Mouse (Mus musculus): ENCODE data around the gene Gdpd2. TPM values are rescaled to one million over a fixed set of nuclear protein-coding genes. Genes with fewer than 3 reads are reported as not detected.

The Gdpd2 gene
- polyA plus RNA-seq, 1 experiment from 2014 or later = 7.8 TPM

DNA sequence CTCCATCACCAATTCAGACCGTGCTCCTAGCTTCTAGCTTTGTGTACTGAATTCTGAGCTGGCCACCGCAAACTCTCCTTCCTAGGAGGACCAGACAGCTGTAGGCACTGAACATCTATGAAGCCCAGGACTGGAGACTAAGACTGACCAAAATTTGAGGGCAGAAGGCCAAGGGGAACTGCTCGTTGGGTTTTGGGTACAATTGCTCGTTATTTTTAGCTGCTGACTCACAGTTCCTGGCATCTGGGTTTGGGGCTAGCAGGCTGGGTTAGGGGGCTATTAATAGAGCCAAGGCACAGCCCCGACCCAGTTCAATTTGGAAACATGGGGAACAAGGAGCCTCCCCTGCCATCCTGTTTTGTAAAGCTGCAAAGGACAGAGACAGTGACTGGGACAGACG is 11.1 kb downstream of the Gdpd2 start:
- Histone ChIP-seq H3K4me3 (replicated peaks) (no peak overlapping the region), H3K36me3 (no peaks in the 10 kb centered on the region), H3K4me1 (no peaks in the 10 kb centered on the region), H3K9ac (no peak overlapping the region), H3K27me3 (replicated peaks) (no peaks in the 10 kb centered on the region), H3K27ac (no peak overlapping the region), H3K9me3 (no peaks in the 10 kb centered on the region), H3K4me2 (no peak overlapping the region)
- no peak for ATAC-seq (ENCODE audit: insufficient read depth, low FRiP score, low read depth)
- 63% methylated on average over 6 of the region's 6 CpGs for WGBS

DNA sequence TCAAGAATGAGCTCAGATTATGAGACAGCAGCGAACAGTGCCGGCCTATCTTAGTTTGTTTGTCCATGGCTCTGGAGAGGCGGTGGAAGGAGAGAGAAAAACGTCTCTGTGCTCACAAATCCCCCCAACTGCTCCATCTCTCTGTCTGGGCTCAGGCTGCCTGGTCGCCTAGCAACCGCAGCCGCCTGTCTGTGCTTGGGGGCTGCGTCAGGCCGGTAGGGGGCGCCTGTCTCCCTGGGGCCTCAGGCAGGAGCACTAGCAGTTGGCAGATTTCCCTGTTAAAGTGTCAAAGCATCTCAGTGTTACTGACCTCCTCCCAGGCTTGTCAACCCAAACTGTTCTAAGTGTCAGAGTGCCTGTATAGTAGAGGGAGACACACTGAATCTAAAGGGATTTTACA is 12.3 kb downstream of the Gdpd2 start:
- no peak for ATAC-seq (ENCODE audit: insufficient read depth, low FRiP score, low read depth)
- WGBS = 11% methylated on average over 10 of the region's 10 CpGs
- H3K4me1 ChIP-seq = no peaks in the 10 kb centered on the region

DNA sequence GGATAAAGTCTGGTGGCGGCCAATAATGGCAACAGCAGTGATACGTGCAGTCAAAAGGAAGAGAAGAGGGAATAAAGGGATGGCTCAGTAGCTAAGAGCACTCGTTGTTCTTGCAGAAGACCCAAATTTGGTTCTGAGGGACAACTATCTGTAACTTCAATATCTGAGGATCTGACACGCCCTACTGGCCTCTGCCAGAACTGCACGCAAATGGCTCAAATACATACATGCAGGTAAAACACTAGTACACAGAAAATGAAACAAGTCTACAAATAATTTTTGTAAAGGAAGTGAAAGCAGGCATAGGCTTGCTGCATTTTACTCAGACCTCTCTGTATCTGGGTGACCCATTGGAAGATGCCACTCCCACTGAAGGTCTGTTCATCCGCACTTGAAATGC is 36.2 kb downstream of the Gdpd2 start:
- peaks cover 7% of the 10 kb centered on the region; the same call in 1 of the 2 replicates for H3K27me3 ChIP-seq (replicated peaks)
- no peak overlapping the region for H3K4me2 ChIP-seq
- ATAC-seq (ENCODE audit: insufficient read depth, low FRiP score, low read depth) = no peak
- no peaks in the 10 kb centered on the region for H3K36me3 ChIP-seq
- H3K4me3 ChIP-seq (replicated peaks) = no peak overlapping the region
- H3K9me3 ChIP-seq = no peaks in the 10 kb centered on the region
- 80% methylated on average over 6 of the region's 6 CpGs for WGBS
- H3K9ac ChIP-seq = no peak overlapping the region
- H3K27ac ChIP-seq = no peak overlapping the region
- no peaks in the 10 kb centered on the region for H3K4me1 ChIP-seq

More for the DNA sequence above, 12.3 kb downstream of the Gdpd2 start:
- Histone ChIP-seq H3K4me3 (replicated peaks) (no peak overlapping the region), H3K4me2 (no peak overlapping the region), H3K9me3 (no peaks in the 10 kb centered on the region), H3K36me3 (no peaks in the 10 kb centered on the region), H3K27me3 (replicated peaks) (no peaks in the 10 kb centered on the region), H3K9ac (no peak overlapping the region), H3K27ac (no peak overlapping the region)

DNA sequence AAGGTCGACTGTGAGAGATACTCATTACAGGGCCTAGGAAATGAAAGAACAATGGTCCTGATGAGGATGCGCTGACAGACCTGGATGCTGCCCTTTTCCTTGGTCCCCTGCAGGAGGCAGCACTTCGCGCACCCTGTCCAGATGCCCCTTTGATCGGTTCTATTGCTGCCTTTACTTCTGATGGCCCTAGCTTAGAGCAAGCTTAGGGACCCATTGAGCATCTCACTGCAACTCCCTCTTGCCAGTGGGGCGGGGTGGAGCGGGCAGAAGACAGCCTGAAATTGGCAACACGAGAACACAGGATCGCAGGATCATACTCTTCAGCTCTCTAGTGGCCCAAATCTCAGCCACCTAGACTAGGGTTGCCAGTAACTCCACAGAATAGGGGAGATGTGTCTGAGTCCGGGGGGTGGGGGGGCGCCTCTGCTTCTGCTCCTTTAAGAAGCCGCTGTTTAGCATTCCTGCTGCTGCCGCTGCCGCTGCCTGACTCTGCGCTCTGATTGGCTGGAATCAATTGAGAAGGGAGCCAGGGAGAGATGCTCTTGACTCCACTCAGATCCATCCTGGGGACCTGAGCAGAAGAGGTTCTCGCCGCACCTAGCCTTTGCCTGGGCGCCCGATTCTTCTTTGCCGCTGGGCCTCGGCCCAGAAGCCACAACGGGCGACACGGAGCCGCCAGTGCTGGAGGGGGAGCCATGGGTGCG is 37.7 kb downstream of the Gdpd2 start, which contains the start of gene Dlg3:
Dlg3 (plus strand) TSS at position 542 of the 704 bp plus-strand sequence.
- no peak within 1 kb of the TSS for H3K9ac ChIP-seq
- no peaks in the 10 kb centered on the region for H3K36me3 ChIP-seq
- no peaks in the 10 kb centered on the region for H3K9me3 ChIP-seq
- H3K4me1 ChIP-seq = no peaks in the 10 kb centered on the region
- peaks cover 7% of the 10 kb centered on the region; the same call in 1 of the 2 replicates for H3K27me3 ChIP-seq (replicated peaks)
- no peak; the same call in 1 of the 2 replicates for ATAC-seq (ENCODE audit: insufficient read depth, low FRiP score, low read depth)
- H3K27ac ChIP-seq = no peak within 1 kb of the TSS
- H3K4me3 ChIP-seq (replicated peaks) = peak within 1 kb of the TSS; percentile 37
- peak within 1 kb of the TSS; percentile 86 for H3K4me2 ChIP-seq
- 20% methylated on average over 25 of the region's 26 CpGs for WGBS

DNA sequence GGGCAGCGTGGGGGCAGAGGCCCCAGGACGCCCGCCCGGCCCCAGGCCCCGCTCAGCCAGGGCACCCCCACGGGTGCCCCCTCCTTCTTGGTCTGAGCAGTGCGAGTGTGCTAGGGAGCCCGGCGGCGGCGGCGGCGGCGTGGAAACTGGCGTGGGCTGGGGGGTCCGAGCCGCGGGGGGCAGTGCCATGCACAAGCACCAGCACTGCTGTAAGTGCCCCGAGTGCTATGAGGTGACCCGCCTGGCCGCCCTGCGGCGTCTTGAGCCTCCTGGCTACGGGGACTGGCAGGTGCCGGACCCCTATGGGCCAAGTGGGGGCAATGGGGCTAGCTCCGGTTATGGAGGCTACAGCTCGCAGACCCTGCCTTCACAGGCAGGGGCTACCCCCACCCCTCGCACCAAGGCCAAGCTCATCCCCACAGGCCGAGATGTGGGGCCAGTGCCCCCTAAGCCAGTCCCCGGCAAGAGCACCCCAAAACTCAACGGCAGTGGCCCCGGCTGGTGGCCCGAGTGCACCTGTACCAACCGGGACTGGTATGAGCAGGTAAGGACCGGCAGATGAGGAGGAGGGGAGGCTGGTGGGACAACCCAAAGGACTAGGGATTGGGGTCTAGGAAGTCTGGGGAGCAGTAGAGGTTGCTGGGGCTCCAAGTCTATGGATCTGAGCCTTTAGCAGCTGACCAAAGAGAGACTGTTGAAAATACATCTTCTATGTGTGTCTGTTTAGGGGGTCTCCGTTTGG is 38.4 kb downstream of the Gdpd2 start:
- no peak for ATAC-seq (ENCODE audit: insufficient read depth, low FRiP score, low read depth)
- Histone ChIP-seq H3K4me3 (replicated peaks) (peak overlapping the region; percentile 37), H3K36me3 (no peaks in the 10 kb centered on the region), H3K4me2 (peak overlapping the region; percentile 86), H3K9me3 (no peaks in the 10 kb centered on the region), H3K27me3 (replicated peaks) (peaks cover 7% of the 10 kb centered on the region; the same call in 1 of the 2 replicates), H3K4me1 (no peaks in the 10 kb centered on the region), H3K9ac (no peak overlapping the region), H3K27ac (no peak overlapping the region)
- 39% methylated on average over 26 of the region's 36 CpGs for WGBS

DNA sequence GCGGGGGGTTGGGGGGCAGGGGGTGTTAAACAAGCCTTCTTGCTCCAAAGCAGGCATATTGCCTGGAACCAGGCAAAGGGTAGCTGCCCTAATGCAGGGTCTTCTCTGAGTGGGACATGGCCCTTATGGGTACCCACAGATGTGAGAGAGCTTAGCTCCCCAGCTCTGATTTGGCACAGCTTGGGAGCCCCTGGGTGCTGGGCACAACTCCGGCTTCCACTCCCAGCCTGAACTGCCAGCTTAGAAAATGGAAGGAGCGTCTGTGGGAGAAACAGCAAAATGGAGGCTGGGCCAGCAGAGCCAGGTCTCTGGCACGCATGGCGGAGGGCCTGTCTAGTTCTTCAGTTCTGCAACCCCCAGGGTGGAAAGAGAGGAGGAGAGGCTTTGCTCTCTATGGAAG is 39.6 kb downstream of the Gdpd2 start:
- H3K4me3 ChIP-seq (replicated peaks) = no peak overlapping the region
- no peak overlapping the region for H3K9ac ChIP-seq
- no peaks in the 10 kb centered on the region for H3K4me1 ChIP-seq
- ATAC-seq (ENCODE audit: insufficient read depth, low FRiP score, low read depth) = no peak
- H3K9me3 ChIP-seq = no peaks in the 10 kb centered on the region
- H3K27me3 ChIP-seq (replicated peaks) = peaks cover 7% of the 10 kb centered on the region; the same call in 1 of the 2 replicates
- no peak overlapping the region for H3K27ac ChIP-seq
- H3K4me2 ChIP-seq = no peak overlapping the region
- H3K36me3 ChIP-seq = no peaks in the 10 kb centered on the region
- WGBS = 86% methylated on average over 5 of the region's 5 CpGs

DNA sequence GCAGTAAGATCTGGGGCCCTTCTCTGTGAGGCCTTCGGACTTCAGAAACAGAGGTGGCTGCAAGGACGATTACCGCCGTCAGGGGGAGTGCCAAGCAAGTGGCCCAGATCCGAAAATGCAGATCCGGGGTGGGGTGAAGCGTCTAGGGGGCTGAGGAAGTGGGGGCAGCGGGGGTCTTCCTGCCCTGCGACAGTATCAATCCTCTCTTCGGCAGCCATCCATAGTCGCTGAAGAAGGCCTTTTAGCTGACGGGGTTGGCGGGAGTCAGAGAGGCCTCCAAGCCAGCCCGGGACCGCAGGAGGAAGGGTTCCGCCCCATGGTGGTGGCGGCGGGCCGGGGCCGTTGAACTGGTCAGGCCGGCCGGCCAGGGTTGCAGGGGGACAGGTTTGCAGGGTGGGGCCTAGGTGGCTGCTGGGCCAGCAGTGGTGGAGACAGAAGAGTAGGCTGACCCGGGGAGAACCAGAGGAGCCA is 44.7 kb downstream of the Gdpd2 start:
- no peaks in the 10 kb centered on the region for H3K4me1 ChIP-seq
- no peaks in the 10 kb centered on the region for H3K36me3 ChIP-seq
- ATAC-seq (ENCODE audit: insufficient read depth, low FRiP score, low read depth) = peak; percentile 40
- H3K9me3 ChIP-seq = no peaks in the 10 kb centered on the region
- H3K27ac ChIP-seq = peak overlapping the region; percentile 40
- peak overlapping the region; percentile 55 for H3K4me2 ChIP-seq
- no peaks in the 10 kb centered on the region for H3K27me3 ChIP-seq (replicated peaks)
- H3K4me3 ChIP-seq (replicated peaks) = peak overlapping the region; percentile 46
- 22% methylated on average over 23 of the region's 23 CpGs for WGBS
- peak overlapping the region; percentile 46 for H3K9ac ChIP-seq

DNA sequence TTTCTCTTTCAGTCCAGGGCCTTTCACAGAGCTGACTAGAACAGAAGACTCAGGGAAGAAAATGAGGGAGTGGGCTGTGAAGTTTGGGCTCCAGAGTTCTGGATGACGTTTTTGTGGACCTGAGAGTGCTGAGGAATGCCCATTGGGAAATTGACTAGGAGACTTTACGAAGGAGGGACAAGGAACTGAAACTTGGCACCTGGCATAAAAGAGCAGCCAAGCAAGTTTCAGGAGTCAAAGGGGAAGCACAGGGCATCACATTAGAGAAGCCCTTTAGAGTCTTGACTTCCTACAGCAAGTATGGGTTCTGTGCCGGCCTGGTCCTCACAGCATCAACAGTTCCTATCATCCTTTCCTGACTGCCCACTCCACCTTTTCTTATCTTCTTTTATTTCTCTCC is 45.7 kb downstream of the Gdpd2 start:
- Histone ChIP-seq H3K36me3 (no peaks in the 10 kb centered on the region), H3K9ac (no peak overlapping the region), H3K9me3 (no peaks in the 10 kb centered on the region), H3K4me1 (no peaks in the 10 kb centered on the region), H3K4me3 (replicated peaks) (no peak overlapping the region), H3K27me3 (replicated peaks) (no peaks in the 10 kb centered on the region), H3K4me2 (no peak overlapping the region), H3K27ac (no peak overlapping the region)
- WGBS = 79% methylated on average over 3 of the region's 3 CpGs
- ATAC-seq (ENCODE audit: insufficient read depth, low FRiP score, low read depth) = no peak

DNA sequence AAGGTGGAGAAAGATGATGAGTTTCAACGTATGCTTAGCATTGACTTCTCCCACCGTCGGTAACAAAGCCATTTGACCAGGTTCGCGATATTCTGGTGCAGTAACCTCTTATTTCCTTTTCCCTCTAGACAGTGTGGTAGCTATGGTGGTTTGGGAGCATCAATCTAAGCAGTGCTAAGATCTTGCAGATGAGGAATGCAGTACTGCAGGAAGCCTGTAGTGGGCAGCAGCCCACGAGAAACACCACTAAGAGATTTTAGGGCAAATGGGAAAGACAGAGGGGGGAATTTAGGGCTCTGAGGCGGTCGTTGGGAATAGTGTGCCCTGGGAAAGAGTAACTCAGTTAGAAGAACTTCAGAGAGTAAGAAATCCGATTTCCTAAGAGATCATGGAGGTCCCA is 46.8 kb downstream of the Gdpd2 start:
- Histone ChIP-seq H3K27me3 (replicated peaks) (no peaks in the 10 kb centered on the region), H3K27ac (peak overlapping the region; percentile 84; the same call in 1 of the 2 replicates), H3K9ac (no peak overlapping the region), H3K36me3 (no peaks in the 10 kb centered on the region), H3K4me3 (replicated peaks) (peak overlapping the region; percentile 55), H3K4me2 (peak overlapping the region; percentile 53), H3K9me3 (no peaks in the 10 kb centered on the region), H3K4me1 (no peaks in the 10 kb centered on the region)
- peak; percentile 2; the same call in 1 of the 2 replicates for ATAC-seq (ENCODE audit: insufficient read depth, low FRiP score, low read depth)
- WGBS = 14% methylated on average over 9 of the region's 9 CpGs

DNA sequence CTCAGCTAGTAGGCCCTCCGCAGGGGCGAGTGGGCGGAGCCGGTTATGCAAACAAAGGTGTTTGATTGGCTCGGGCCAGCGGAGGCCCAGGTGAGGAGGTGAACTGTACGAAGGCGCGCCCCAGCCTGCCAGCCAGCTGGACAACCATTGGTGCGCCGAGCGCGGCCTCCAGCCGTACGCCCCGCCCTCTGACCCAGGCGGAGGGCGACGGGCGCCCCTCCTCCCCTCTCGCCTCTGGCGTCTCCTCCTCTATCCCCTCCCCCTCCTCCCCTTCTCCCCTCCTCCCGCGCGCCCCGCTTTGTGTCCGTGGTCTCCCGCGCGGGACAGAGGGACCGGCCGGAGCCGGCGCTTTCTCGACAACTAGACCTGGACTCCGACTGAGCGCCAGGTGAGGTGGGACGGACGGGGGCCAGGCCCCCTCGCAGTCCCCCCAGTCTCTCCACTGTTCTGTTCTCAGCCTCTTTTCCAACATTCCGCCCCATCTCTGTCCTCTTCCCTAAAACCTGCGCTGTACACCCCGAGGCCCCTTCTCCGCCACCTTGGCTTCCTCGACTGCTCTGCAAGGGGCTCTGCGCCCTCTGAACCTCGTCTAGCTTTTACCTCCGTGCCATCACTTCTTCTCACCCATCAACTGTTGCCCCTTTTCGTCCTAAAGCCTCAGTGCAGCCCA is 47.4 kb downstream of the Gdpd2 start:
- WGBS = 15% methylated on average over 46 of the region's 49 CpGs
- Histone ChIP-seq H3K4me1 (no peaks in the 10 kb centered on the region), H3K27ac (peak overlapping the region; percentile 84), H3K27me3 (replicated peaks) (no peaks in the 10 kb centered on the region), H3K9me3 (no peaks in the 10 kb centered on the region), H3K9ac (peak overlapping the region; percentile 12; the same call in 1 of the 2 replicates), H3K4me2 (peak overlapping the region; percentile 53), H3K4me3 (replicated peaks) (peak overlapping the region; percentile 55), H3K36me3 (no peaks in the 10 kb centered on the region)
- peak; percentile 93 for ATAC-seq (ENCODE audit: insufficient read depth, low FRiP score, low read depth)

DNA sequence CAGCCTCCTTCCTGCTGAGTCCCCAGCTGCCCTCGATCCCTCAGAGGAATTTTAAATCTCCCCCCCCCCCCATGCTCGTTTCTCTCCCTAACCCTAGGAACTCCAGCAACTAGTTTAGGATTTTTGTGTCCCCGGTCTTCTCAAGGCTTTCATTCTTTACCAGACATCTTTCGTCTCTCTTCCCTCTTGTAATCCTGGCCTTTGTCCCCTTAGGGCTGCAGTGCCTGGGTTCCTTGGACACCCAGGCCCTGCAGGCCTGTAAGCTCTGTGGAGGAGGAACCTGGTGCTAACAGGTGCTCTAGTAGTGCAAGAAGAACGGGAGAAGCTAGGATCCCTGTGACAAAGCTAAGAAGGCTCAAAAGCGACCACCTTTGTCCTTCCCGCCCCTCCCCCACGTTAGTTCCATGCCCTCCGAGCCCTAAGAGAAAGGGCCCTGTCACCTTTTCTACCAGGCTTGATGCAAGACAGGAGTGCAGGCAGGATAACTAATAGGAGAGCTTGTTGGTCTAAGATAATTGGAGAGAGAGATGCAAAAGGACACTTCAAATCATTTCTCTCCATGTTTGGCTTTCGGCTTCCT is 48.1 kb downstream of the Gdpd2 start:
- Histone ChIP-seq H3K27ac (peak overlapping the region; percentile 84; the same call in 1 of the 2 replicates), H3K4me1 (no peaks in the 10 kb centered on the region), H3K4me2 (peak overlapping the region; percentile 53), H3K4me3 (replicated peaks) (peak overlapping the region; percentile 55), H3K27me3 (replicated peaks) (no peaks in the 10 kb centered on the region), H3K36me3 (no peaks in the 10 kb centered on the region), H3K9me3 (no peaks in the 10 kb centered on the region), H3K9ac (peak overlapping the region; percentile 12; the same call in 1 of the 2 replicates)
- ATAC-seq (ENCODE audit: insufficient read depth, low FRiP score, low read depth) = no peak
- 20% methylated on average over 10 of the region's 10 CpGs for WGBS
